Mouse (Mus musculus) heart, adult 18-20 months (tissue): ENCODE results near the gene Atp6v1c2. TPM values are rescaled to one million over a fixed set of nuclear protein-coding genes. Genes with fewer than 3 reads are reported as not detected.

Experiments
- DNase-seq, 2 experiments: peaks; one replicate each; pipeline ENCODE4 v3.0.0; 2021 to 2022; ENCODE audit warnings: mixed read lengths in 1 of 2
- total RNA-seq, 2 experiments: library from RNA; stranded (reverse); gene quantifications; 2 replicates each; pipeline ENCODE4 v1.2.3; 2021

The Atp6v1c2 gene
- total RNA-seq, 2 experiments from 2014 or later: 0.85 TPM; not detected in 1

GRCm38 (mm10) chr12:17324549-17325470 is 4.3 kb downstream of the Atp6v1c2 start:
- DNase-seq: no peak

DNA sequence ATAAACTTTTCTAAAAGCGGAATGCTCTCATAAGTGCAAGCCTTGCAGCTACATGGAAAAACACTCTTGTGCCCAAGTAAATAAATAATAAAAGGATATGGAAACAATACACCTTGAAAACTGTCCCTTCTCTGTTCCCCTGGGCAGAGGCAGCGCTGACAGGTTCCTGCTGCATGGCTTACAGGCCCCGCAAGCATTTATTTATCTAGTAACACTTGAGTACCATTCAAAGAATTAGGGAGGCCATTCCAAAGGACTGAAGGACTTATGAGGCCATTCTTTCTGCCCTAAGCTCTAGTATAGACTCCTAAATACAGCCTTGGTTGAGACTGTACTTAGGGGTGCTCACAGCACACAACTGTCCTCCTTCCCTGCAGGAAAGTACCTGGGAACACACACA is 10.7 kb downstream of the Atp6v1c2 start:
- DNase-seq: no peak

GRCm38 (mm10) chr12:17317970-17318369 is 11.2 kb downstream of the Atp6v1c2 start:
- no peak for DNase-seq

GRCm38 (mm10) chr12:17316096-17316495 is 13.1 kb downstream of the Atp6v1c2 start:
- DNase-seq: no peak

- DNase-seq: no peak
Observed at GRCm38 (mm10) chr12:17310852-17311839, 18.0 kb downstream of the Atp6v1c2 start.

DNA sequence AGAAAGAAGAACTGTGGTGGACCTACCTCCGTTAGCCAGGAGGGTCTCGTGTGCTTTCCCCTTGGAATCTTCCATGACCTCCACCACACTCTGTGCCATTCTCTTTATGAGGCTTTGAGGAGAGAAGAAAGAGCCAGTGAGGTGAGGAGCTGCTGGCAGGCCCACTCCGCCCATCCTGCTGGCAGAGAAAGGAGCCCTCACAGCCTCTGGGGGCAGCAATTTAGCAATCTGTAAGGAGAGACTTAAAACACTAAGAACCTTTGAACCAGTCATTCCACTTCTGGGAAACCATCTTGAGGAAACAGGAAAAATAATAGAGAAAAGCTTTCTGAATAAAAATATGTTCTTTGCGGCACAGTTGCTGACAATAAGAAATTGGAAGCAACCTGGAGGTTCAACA is 20.9 kb downstream of the Atp6v1c2 start:
- DNase-seq: no peak

GRCm38 (mm10) chr12:17305445-17305844 is 23.7 kb downstream of the Atp6v1c2 start:
- peak; percentile 18 to 50 for DNase-seq

- DNase-seq: no peak
Observed at GRCm38 (mm10) chr12:17299902-17300301, 29.3 kb downstream of the Atp6v1c2 start.

DNA sequence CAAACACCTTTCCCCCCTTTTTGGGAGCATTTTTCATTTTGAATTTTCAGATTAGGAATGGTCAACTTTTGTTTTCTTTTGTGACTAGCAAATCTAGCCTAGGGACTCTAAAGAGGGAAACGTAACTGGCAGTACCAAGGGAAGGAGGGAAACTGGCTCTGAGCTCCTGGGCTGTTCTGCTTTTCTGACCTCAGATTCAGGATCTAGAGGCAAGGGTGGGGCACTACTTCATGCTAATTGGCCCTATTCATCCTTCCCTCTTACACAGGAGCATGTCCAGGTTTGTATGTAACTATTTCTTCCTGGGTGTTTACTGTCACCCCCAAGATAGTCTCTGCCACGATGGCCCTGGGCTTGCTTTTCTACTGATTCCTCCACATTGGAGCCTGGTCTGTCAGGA is 32.3 kb downstream of the Atp6v1c2 start:
- no peak for DNase-seq

GRCm38 (mm10) chr12:17290569-17290968 is 38.6 kb downstream of the Atp6v1c2 start:
- DNase-seq: no peak

- no peak for DNase-seq
Observed at GRCm38 (mm10) chr12:17289913-17290312, 39.2 kb downstream of the Atp6v1c2 start.

GRCm38 (mm10) chr12:17289060-17289459 is 40.1 kb downstream of the Atp6v1c2 start:
- DNase-seq: no peak

DNA sequence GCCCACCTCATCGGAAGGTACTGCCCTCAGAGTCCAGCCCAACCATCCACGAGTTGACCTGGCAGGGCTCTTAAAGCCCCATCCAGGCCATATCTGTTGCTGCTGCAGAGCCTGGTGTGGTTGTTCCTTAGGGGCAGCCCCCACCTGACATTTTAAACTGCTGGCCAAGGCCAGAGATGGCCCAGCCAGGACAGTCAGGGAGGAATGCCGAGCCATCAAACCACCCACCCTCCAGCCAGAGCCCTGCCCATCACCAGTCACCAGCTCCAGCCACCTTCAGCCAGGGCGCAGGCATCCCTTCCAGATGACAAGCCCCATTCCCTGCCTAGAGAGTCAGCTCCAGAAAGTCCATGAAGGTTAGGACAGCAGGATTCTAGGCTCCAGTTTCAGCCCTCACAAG is 40.7 kb downstream of the Atp6v1c2 start:
- DNase-seq: no peak

GRCm38 (mm10) chr12:17273841-17274240 is 55.3 kb downstream of the Atp6v1c2 start:
- DNase-seq: no peak

DNA sequence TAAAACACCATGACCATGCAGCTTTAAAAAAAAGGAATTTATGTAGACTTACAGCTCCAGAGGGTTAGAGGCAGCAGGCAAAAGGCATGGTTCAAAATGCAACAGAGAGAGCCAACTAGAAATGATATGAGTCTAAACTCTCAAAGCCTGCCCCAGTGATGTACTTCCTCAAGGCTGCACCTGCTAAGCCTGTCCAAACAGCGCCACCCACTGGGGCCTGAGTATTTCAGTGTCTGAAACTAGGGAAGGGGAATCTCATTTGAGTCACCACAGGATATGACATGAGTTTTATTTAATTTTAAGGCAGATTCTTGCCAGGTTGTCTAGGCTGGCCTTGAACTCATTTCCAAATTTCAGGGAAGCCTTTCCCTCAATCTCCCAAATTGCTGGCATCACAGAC is 57.9 kb downstream of the Atp6v1c2 start:
- DNase-seq: peak in 1 of 2 experiments; percentile 12

DNA sequence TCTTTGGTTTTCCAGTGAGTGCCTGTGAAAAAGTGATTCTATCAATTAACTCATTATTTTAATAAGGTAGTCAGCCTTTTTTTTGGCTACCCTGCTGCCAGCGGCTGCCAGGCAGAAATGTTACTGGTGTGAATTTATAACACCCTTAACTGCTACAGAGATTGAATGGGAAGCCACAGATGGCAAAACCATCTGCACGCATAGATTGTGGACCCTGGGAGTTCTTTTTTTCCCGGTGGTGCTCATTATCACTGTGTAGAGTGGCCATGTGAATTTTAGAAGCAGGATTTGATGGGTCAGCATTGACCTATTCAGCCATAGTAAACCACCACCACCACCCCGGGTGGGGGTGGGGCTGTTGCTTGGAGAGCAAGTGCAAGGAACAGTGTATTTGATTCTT is 61.8 kb downstream of the Atp6v1c2 start:
- no peak for DNase-seq

DNA sequence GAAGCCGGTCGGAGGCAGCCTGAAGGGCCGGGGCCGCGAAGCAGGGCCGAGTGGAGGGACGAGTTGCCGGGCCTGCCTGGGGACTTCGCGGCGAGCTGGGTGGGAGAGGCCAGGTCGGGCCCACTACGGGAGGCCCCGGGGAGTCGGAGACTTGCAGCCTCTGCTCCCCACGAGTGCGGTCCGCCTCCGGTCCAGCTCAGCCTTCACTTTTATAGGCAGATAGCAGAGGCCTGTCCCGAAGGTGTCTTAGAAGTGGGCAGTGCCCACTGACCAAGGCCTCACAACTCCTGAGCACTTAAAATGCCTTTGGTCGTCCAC is 62.5 kb downstream of the Atp6v1c2 start:
- no peak for DNase-seq

- DNase-seq: peak; percentile 94
Observed at GRCm38 (mm10) chr12:17265971-17266672, 63.0 kb downstream of the Atp6v1c2 start, which contains the start of gene Pdia6. Pdia6 (plus strand) TSS chr12:17266545.

DNA sequence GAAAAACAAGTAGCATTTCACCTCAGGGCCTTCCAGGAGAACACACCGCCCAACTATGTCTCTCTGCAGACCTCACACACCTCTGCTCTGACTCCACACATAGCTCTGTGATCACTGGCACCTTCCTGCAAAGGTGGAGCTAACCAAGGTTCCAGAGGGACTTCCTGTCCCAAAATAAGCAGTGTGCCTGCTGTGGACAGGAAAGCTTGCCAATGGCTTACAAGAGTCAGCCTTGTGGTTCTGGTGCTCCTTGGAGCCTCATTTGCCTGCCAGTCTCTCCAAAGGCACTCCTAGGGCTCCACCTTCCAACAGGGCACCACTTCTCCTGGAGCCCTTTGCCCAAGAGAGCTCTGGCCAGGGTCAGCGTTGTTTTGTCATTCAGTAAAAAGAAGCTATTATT is 64.3 kb downstream of the Atp6v1c2 start:
- DNase-seq: no peak

DNA sequence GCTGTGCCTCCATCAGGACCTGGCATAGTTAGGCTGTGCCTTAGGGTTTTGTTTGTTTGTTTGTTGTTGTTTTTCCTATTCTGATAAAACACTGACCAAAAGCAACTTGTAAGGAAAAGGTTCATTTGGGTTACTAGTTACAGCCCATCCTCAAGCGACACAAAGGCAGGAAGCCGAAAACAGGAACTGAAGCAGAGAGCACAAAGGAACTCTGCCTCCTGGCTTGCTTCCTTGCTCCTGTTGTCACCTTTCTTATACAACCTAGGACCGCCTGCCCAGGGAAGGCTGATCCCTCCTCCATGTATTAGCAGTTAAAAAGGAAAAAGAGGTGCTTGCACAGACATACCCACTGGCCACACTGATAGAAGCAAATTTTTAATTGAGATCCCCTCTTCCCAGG is 65.3 kb downstream of the Atp6v1c2 start:
- peak in 1 of 2 experiments; percentile 25 for DNase-seq

- no peak for DNase-seq
Observed at GRCm38 (mm10) chr12:17261005-17261404, 68.2 kb downstream of the Atp6v1c2 start.

DNA sequence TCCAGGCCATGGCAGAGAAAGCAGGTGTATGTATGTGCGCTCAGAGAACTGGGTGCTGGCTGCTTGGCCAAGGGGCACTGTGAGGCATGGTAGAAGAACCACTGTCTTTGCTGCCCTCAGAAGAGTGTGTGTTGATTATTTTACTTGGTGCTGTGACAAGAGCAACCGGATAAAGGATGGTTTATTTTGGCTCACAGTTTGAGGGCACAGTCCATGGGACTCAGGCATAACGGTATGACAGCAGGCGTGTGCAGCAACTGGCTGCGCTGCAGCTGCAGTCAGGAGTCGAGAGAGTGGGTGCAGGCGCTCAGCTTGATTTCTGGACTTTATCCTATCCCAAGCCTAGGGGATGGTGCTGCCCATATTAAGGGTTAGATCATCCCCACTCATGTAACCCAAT is 70.7 kb downstream of the Atp6v1c2 start:
- peak in 1 of 2 experiments; percentile 25 for DNase-seq
